Mouse (Mus musculus) lung, adult 2 months (tissue): ENCODE data around the gene Relt. TPM values are rescaled to one million over a fixed set of nuclear protein-coding genes. Genes with fewer than 3 reads are reported as not detected.
"Not testable (repeated sequence)": the region's sequence is repeated elsewhere in the genome, so short reads cannot be mapped to it uniquely, and the experiment has no call there.

ENCODE experiments used
- DNase-seq: peaks from one replicate; pipeline ENCODE4 v3.0.0; 2022
- H3K4me1 ChIP-seq: fragments of 200-500 bp; 2 replicates; pipeline ENCODE4 v1.6.1; 2011; ENCODE audit warnings: low read length; ENCODE audit not compliant: control insufficient read depth, insufficient read depth
- H3K4me3 ChIP-seq: fragments of 200-500 bp; replicated peaks from 2 replicates; pipeline ENCODE3; 2011; ENCODE audit warnings: low read depth, mild to moderate bottlenecking, control low read depth, low read length; ENCODE audit errors: extremely low read depth
- CTCF ChIP-seq: fragments of 200-500 bp; IDR thresholded peaks from 2 replicates; pipeline ENCODE4 v1.5.1; 2011; ENCODE audit warnings: mild to moderate bottlenecking, low read length, control low read depth; ENCODE audit not compliant: insufficient read depth
- POLR2A ChIP-seq: fragments of 200-500 bp; IDR thresholded peaks from 2 replicates; pipeline ENCODE4 v1.6.1; 2011; ENCODE audit warnings: low read depth, mild to moderate bottlenecking, control low read depth, low read length, borderline replicate concordance; ENCODE audit errors: extremely low read depth
- WGBS: fragments of 180-500 bp; shearing (Covaris S2); methylation state at CpG from one replicate; pipeline ENCODE4 v1.1.7; 2018; 5-methylcytosine and 5-hydroxymethylcytosine counted together
- polyA plus RNA-seq: library from polyadenylated mRNA; depleted of rRNA; stranded (reverse); fragments of >200 nt; gene quantifications from 2 replicates; pipeline ENCODE4 v1.2.3, GENCODE M21; 2012

The Relt gene
- polyA plus RNA-seq, 1 experiment: 13.1 TPM

DNA sequence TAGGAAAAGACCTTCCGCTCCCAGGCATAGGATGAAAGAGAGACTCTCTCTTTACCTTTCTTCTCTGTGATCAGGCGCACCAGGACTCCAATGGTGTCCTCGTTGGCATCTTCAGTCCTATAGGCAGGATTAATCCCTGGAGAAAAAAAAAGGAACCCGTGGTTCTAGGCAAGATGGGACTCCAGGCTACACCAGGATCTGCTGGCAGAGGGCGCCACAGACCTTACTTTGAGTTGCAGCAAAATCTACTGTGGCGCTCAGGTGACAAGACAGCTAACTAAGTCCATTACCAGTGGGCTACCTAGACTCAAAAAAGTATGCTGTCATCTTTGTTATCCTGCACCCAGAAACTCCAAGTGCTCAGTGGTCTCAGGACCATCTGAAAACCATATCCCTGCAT, 14.5 kb downstream of the Relt start:
- 43% methylated on average over 6 of the region's 6 CpGs for WGBS
- Histone ChIP-seq H3K4me3 (no peak overlapping the region), H3K4me1 (peaks cover 3% of the 10 kb centered on the region; the same call in 1 of the 2 replicates)
- TF ChIP-seq CTCF (peak; percentile 90), POLR2A (no peak)
- peak; percentile 70 for DNase-seq

DNA sequence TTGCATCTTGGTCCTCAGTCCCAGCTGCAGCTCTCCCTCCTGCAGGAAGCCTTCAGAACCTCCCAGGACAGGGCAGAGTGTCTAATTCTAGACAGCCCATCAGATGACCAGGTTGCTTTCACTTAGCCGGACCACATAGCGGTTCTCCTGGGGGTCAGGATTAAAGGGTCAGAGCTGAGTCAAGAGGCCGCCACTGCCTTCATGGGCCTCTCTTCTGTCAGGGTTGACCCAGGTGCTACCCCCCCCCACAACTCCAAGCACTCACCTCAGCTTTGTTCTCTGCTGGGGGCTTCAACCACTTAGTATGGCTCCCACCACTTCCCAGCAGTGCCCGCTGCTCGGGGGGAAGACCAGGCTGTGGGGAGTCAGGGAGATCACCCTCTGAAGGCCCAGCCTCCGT, 16.1 kb downstream of the Relt start:
- TF ChIP-seq POLR2A: no peak
- TF ChIP-seq CTCF: no peak
- no peak overlapping the region for H3K4me3 ChIP-seq
- DNase-seq: no peak
- peaks cover 3% of the 10 kb centered on the region; the same call in 1 of the 2 replicates for H3K4me1 ChIP-seq
- 88% methylated on average over 6 of the region's 6 CpGs for WGBS

DNA sequence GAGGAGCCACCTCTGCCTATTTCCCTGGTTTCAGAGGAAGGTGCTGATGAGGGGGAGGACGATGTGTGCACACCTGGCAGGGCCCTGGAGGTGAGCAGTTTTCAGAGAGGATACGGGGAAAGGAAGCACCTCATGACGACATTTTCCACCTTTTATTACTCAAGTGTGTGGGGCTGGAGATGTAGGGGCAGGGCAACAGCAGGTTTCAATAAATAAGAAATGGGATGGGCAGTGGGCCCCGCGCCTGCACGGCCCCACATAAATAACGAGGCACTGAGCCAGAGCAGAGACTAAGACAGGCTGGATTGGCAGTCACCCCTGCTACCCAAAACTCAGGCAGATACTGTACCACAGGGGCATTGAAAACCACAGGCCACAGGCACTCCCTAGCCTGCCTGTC, 17.2 kb downstream of the Relt start:
- not testable (repeated sequence) for DNase-seq, H3K4me1 ChIP-seq, H3K4me3 ChIP-seq
- 71% methylated on average over 7 of the region's 7 CpGs for WGBS

DNA sequence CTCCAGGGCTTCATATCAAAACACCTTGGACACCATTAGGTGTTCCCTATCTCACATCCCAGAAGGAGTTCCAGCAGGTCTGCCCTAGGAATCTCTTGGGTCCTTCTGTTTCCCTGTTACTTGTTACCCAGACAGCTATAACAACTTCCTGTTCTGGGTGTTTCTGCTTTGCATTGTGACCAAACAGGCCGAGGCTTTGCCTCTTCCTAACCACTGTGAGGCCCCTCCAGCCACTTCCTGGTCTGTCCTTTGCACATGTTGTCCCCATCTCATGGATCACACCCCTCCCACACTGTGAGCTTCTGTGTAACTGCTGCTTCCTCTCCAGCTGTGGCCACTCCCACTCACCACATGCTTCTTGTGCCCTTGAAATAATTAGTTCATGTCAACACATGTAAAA, 17.8 kb downstream of the Relt start:
- TF ChIP-seq POLR2A: no peak
- no peak for TF ChIP-seq CTCF

DNA sequence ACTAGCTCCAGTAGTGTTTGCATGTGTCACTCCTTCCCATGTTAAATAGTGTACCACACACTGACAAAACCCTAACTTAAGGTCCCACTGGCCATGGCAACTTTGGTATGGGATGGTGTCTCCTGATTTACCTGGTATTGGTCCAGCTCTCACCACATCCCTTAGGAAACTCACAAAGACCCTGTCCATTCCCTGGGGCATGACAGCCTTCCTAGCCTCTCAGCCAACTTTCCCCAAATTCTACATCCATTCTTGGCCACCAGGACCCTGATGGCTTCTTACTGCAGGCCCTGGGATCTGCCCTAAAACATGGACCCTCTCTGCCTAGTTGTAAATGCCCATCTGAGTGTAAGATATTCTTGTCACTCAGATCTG, 18.2 kb downstream of the Relt start:
- TF ChIP-seq CTCF (no peak), POLR2A (no peak)
- H3K4me1 ChIP-seq: peaks cover 3% of the 10 kb centered on the region; the same call in 1 of the 2 replicates
- no peak overlapping the region for H3K4me3 ChIP-seq
- DNase-seq: no peak

More for the DNA sequence above, 17.8 kb downstream of the Relt start:
- peaks cover 3% of the 10 kb centered on the region; the same call in 1 of the 2 replicates for H3K4me1 ChIP-seq
- no peak for DNase-seq
- 6% methylated on average over 1 of the region's 1 CpGs for WGBS
- no peak overlapping the region for H3K4me3 ChIP-seq

DNA sequence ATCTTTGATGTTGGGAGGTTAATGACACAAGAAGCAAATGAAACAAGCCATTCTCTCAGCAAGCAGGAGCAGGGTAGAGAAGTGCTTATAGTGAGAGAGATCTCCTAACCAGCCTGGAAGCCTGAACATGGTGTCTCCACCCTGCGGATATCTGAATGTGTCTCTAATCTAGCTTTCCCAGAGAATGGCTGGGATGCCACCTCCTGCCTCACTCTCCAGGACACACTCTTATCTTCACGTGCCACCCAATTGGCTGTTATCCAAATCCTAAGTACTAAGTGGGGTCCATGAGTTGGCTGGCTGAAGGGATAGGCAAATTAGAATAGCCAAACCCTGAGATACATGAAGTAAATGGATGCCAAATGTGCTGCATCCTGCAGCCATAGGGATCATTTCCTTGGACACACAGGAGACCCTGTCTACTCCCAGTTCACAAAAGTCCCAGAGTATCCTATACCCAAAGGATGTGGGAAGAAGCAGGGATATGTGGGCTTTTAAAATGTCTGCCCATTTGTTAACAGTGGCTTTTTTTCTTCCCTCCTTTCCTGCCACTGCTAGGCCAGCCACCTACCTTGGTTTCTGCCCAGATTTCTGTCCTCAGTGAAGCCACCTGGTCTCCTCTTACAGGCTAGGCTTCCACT, 18.7 kb downstream of the Relt start:
- H3K4me3 ChIP-seq: no peak overlapping the region
- WGBS: 42% methylated on average over 2 of the region's 2 CpGs
- peaks cover 3% of the 10 kb centered on the region; the same call in 1 of the 2 replicates for H3K4me1 ChIP-seq
- DNase-seq: no peak
- TF ChIP-seq CTCF (no peak), POLR2A (no peak)

DNA sequence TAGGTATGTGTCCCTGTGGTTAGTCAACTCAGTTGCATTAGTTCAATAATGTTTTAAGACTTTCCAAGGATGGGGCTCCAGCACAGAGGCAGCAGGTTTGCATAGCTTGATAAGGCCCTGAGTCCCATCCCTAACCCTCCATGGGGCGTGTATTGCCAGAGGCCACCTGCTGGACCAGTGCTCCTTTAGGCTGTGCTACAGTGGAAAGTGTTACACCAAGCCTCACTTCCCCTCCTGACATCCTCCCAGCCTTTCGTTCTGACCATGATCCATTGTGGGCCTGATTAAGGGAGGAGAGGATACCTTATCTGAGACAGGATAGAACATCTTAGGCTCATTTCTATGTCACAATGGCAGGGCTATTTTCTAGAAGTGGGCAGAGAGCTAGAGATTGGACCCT, 19.4 kb downstream of the Relt start:
- H3K4me1 ChIP-seq: peaks cover 3% of the 10 kb centered on the region; the same call in 1 of the 2 replicates
- no peak for TF ChIP-seq CTCF
- no peak for TF ChIP-seq POLR2A
- H3K4me3 ChIP-seq: no peak overlapping the region
- no peak for DNase-seq
- WGBS: 72% methylated on average over 2 of the region's 2 CpGs

DNA sequence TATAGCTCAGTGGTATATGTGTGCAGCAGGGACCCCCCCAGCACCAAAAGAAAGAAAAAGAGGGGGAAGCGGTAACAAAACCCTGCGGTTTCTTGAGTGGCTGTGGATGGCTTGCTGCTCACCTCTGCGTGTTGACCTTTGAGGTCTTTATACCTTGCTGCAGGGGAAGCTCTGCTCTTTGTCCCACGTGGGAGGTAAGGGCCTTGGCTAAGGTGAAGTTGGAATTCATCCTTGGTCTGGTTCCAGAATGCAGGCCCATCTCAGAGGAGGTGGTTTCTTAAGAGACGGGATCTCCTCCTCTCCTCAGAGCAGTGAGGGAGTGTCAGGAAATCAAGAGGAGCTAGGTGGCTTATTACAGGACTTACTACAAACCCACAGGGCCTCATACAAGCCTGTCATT, 21.1 kb downstream of the Relt start:
- 82% methylated on average over 5 of the region's 5 CpGs for WGBS
- no peak for DNase-seq
- Histone ChIP-seq H3K4me1 (peaks cover 3% of the 10 kb centered on the region; the same call in 1 of the 2 replicates), H3K4me3 (no peak overlapping the region)
- no peak for TF ChIP-seq CTCF
- no peak for TF ChIP-seq POLR2A

DNA sequence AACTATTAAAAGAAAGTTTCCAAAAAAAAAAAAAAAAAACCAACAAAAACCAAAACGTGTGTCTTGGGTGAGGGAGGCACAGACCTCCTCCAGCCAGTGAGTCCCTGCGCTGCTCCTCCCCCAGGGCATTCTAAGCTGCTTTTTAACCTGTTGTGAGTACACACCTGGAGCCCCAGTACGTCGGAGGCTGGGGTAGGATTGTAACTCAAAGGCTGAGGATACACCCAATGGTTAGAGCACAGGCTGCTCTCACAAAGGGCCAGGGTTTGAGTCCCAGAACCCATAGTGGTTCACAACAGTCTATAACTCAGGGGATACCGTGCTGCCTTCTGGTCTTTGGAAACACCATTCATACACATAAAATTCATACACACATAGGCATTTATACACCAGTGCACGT, 21.6 kb downstream of the Relt start:
- H3K4me1 ChIP-seq: peaks cover 3% of the 10 kb centered on the region; the same call in 1 of the 2 replicates
- 85% methylated on average over 6 of the region's 6 CpGs for WGBS
- TF ChIP-seq POLR2A: no peak
- no peak for TF ChIP-seq CTCF
- no peak for DNase-seq
- no peak overlapping the region for H3K4me3 ChIP-seq

DNA sequence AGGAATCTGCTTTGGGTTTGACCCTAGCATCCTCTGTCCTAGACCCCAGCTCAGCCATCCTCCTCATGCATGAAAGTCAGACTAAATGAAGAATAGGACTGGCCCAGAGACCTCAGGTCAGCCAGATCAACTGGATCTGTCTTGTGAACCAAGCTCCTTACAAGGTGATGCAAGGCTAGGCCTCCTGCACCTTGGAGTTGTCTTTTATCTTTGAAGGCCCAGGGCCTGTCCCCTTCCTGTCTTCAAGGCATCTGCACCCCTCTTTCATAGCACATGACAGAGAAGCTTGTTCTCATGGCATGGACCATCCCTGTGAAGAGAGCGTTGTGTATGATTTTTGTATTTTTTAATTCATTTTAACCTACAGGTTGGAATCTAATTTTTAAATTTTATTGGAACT, 22.3 kb downstream of the Relt start:
- DNase-seq: no peak
- 93% methylated on average over 1 of the region's 1 CpGs for WGBS
- Histone ChIP-seq H3K4me3 (no peak overlapping the region), H3K4me1 (peaks cover 3% of the 10 kb centered on the region; the same call in 1 of the 2 replicates)
- TF ChIP-seq POLR2A (no peak), CTCF (no peak)

DNA sequence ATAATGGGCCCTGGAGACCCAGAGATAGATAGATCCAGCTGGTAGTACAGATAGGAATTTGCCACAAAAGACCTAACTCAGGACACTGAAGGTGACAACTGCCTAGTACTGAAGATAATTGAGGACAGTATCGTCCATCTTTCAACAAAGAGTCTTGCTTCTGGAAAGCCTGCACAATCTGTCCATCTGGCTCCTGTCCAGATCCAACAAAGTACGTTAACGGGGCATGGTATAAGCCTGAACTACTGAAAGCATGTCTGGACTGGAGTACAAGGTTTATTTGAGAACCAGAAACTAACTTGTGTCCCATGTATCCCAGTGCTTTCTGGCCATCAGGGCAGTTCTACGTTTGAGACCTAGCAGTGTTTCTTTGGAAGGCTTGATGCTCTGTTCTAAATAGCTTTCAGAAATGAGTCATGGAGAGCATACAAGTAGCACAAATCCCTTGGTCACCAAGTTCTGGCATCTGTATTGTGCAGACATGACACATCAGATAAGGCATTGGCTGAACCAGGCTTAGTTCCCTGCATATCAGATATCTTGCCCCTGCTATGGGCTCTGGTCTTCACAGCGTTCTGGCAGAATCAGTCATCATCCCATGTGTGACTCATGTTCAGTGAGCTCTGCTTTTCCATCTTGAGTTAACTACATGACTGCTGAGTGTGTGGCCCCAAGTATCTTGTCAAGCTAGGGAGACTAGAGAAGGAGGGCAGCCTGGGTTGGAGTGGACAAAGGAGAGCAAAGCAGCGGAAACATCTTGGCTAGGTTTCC, 23.4 kb downstream of the Relt start:
- H3K4me3 ChIP-seq: no peak overlapping the region
- no peak for DNase-seq
- TF ChIP-seq POLR2A: no peak
- no peak for TF ChIP-seq CTCF
- no peaks in the 10 kb centered on the region for H3K4me1 ChIP-seq
- WGBS: 63% methylated on average over 6 of the region's 6 CpGs
